Mouse (Mus musculus) A20 (cell line): ENCODE results near the gene Pvalb.
A peak's percentile ranks its signal among the peaks of the same experiment; 100 is the strongest.

Source experiments
- DNase-seq: peaks from one replicate; pipeline ENCODE4 v3.0.0-alpha.2; 2011; ENCODE audit warnings: low read depth, low spot score

The Pvalb gene

DNA sequence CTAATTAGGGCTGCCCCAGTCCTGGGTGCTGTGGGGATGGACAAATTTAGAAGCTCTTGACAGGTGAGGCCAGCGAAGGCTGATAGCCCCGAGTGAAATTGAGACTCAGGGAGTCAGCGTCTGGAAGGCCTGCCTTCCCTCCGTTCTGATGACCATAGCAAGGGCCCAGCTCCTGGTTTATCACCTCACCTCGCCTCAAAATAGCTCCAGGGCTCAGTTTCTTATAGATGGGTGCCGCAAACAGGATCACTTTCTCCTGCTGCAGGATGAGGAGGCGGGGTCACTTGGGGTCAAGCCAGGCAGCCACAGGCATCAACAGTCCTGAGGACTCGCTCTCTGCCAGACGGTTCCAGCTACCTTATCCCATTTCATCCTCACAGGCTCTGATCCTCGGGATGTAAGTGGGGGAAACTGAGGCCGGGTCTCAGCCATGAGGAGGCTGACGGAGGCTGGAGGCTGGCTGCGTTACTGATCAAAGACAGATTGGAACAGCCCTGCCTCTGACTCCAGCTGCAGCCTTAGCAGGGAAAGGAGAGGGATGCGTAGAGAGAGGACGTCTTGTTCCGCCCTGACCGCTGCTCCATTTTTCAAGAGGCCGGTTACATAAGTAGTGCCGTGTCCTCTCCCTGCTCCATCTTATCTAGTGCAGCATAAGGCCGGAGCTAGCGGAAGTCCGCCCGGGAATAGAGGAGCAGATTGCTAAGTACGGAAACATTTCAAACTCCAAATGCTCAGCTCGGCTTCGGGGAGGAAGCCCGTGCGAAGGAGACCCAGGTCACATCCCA, 10.9 kb downstream of the Pvalb start:
- no peak for DNase-seq

DNA sequence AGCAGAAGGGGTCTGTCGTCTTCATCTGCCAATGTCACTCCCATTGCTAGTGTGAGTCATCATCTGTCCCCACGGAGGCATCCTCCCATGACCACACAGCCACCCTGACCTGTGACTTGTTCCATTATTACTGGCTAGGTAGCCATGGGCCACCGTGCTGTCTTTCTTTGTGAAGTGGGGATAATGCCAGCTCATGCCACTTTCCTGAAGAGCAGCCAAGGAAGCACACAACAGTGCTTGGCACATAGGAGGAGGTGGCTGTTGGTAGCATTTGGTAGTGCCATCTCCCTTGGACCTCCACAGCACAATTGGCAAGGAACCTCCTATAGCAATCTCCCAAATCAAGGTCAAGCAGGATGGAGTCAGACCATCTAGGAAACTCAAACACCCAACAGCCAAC, 11.9 kb downstream of the Pvalb start:
- no peak for DNase-seq

DNA sequence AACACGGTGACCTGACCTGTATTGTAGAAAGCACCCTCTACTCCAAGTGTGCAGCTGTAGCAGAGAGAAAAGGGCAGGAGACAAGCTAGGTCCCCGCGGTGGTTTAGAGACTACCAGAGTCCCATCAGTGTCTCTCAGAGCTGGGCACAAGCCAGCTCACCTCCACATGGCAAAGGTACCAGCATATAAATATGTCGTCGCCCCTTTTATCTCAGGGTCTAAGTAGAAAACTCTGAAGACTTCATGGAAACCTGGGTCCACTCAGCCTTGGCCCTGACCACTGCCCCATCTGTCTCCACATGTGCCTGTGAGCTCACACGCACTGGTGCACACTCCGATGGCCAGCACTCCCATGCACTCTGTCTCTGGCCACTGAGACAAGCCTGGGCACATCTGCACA, 16.6 kb downstream of the Pvalb start:
- DNase-seq: no peak

DNA sequence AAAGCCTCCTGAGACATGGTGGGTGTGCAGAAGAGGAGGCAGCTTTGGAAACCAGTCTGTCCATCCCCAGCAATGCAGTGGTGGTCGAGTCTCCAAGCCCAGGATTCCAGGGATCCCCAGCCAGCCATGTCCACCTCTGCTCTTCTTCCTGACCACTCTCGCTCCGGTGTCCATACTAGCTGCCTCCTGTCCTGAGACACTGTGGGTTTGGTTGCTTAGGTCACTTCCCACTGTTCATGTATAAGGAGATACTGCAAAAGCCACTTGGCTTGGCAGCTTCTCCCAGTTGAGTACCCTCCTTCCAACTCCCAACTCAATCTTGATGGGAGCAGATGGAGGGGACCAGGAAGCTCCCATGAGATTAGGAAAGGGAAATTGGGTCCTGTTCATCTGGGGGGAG, 17.7 kb downstream of the Pvalb start:
- DNase-seq: no peak

DNA sequence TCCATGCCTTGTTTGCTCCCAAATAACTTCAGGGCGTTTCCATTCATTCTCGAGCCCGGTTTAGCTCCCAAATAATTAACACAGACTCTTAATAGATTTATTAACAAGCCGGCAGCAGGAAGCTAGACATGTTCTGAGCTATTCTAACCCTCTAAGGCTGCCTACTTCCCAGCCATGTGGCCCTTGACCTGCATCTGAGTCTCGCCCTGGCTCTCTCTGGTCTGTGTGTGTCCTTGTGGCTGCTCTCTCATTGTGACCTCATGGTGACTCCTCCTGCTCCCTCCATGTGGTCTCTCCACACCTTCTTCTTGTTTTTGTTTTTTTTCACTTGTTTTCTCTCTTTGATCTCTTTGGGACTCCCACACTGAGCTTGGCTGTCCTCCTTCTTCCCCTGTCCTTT, 19.3 kb downstream of the Pvalb start:
- no peak for DNase-seq

DNA sequence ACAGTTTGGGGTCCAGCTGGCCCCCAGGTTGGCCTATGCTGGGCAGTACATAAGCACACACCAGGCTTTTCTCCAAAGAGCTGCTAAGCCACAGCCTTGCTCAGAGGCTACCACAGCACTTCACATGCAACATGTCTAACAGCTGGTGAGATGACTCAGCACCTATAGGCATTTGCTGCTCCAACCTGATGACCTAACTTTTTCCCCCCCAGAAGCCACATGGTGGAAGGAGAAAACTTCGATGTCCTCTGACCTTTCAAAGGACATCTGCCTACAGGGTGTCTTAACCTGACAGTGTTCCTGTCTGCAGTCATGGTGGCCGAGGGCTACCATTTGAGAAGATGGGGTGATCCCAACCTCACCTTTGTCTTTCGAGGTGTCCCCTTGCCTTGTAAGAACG, 20.6 kb downstream of the Pvalb start:
- no peak for DNase-seq

DNA sequence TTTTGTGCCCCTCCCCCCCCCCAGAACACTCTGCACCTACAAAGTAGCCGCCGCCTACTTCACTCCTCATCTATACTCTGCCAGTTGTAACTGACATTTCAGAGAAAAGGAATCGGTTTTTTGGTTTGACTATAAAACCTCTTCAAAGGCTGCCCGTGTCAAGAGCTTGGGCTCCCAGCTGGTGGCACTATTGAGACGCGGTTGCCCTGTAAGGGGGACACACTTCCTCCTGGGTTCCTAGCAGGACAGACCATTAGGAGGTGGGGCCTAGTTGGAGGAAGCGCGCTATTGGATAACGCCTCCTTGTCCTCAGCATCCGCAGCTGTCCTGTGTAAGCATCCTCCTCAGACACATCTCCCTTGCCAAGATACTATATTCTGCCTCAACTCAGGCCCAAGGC, 21.3 kb downstream of the Pvalb start:
- DNase-seq: peak; percentile 74

DNA sequence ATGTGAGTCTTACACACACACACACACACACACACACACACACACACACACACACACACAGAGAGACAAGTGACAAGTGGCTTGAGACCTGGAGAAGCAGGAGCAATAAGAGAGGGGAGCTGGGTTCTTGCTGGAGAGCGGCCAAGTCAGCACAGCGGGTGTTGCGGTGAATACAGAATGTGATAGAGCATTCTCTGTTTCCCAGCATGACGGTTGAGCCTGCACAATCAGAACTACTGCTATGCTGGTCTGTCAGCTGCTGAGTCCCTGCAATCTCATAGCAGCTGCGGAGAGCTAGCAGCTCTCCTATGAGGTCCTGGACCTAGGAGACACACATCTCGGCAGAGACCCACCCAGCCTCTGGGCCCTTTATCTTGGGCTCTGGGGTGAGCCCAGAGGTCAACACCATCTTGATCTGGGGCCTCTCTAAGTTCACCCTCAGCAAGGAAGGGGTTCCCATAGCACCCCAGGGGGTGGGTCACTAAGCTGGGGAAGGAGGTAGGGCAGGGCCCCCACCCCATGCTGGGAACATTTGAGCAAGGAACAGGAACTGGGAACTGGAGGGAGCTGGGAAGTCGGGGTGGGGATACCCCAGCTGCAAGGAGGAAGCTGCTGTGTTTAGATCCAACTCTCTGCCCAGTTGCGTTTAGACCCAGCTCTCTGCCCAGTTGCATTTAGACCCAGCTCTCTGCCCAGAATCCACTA, 24.3 kb downstream of the Pvalb start:
- no peak for DNase-seq

DNA sequence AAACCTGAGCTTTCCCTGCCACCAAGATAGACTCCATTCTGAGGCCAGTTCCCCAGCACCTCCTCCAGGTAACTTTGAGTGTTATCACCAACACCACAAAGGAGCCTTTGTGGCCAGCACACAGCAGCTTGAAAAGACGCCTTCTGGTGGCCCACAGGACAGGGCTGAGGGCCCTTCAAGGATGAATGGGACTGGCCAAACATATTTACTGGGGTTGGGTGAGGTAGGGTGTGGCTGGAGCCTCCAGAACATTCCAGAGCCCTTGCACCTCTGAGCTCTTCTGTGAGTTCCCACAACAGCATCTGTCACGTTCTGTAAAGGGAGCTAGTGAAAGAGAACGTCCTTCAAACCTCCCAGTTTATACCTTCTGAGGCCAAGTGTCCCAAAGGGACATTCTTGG, 26.4 kb downstream of the Pvalb start:
- no peak for DNase-seq

DNA sequence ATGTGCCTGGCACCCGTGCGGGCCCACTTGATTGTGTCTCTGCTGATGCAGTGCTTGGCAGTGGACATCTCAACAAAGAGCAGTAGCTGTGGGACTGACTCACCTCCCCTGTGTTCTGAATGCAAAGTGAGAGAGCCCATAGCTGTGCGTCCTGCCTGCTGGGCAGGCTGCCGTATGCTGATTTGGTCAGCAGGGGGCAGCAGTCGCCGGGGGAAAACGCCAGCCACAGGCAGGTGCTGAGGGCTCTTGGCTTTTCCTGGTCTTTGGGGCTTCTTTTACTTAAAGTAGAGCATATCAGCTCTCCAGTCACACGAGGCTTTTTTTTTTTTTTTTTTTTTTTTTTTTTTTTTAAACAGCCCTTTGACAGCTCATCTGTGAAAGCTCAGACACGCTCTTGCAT, 27.8 kb downstream of the Pvalb start:
- DNase-seq: peak; percentile 76

DNA sequence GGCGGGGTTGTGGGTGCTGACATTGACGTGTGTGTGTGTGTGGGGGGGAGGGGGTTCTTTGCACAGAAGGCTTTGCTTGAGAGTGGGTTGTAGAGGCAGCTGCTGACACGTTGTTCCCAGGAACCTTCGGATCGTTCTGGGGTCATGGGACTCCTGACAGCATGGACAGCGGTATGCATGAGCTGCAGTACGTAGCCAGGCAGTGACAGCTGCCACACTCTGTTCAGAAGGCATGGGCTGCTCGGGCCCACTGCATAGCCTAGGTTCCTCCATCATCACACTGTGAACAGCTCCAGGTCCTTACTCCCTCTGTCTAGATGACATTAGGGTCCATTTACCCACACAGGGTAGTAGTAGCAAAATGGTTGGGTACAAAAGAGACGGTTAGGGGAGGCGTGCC, 28.9 kb downstream of the Pvalb start:
- no peak for DNase-seq

DNA sequence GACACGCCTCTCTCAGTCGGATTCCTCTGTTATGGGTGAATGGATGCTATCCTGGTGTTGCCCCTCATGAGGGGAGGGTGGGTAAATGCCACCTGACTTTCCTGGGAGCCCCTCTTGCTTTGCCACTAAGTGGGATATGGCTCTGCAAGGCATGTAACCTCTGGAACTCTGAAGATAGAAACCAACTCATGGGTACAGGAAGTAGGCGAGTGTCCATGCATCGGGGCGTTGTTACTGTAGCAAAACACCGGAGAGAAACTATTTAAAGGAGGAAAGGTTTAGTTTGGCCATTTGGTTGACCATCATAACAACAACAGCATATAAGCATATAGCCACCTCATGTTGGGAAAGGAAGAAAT, 31.3 kb downstream of the Pvalb start:
- DNase-seq: no peak

DNA sequence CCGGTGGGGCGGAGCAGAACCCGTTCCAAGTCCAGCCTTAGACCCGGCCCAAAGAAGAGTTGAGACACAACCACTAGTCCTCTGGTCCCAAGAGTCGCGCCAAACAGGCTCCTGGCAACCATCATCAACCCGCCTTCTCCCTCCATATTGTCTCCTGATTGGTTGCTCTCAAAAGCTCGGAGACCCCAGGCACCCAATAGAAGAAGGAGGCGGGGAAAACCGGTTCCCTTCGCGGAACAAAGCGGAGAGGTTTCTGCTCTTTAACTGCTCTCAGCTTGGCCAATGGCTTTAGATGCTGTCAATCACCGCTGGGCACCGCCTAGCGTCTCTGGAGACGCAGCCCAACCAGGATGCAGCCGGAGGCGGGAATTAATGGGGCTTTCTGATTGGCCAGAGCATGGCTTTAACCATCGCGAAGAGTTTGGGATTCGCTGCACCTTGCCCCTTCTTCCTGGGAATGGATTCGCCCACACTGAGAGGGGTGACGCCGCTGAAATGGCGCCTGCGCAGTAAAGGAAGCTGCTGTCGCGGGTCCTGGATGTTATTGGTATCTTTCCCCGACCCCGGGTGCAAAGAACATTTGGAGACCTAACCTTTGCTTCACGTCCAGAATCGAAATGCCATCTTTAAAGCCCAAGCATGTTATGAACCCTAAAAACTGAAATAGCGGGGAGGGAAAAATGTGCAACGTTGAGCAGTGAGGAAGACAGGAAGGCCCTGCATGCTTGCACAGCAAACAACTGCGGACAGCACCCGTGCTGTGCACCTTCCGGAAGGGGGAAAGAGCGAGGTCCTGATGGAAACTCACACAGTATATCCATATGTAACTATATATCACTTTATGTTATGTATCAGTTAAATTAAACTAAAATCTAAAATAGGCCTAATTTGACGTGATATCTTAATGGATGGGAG, 32.0 kb downstream of the Pvalb start, which contains the start of gene Ift27:
TSS of gene Ift27 (minus strand) at position 136 of the 915 bp plus-strand sequence.
- DNase-seq: peak; percentile 100

DNA sequence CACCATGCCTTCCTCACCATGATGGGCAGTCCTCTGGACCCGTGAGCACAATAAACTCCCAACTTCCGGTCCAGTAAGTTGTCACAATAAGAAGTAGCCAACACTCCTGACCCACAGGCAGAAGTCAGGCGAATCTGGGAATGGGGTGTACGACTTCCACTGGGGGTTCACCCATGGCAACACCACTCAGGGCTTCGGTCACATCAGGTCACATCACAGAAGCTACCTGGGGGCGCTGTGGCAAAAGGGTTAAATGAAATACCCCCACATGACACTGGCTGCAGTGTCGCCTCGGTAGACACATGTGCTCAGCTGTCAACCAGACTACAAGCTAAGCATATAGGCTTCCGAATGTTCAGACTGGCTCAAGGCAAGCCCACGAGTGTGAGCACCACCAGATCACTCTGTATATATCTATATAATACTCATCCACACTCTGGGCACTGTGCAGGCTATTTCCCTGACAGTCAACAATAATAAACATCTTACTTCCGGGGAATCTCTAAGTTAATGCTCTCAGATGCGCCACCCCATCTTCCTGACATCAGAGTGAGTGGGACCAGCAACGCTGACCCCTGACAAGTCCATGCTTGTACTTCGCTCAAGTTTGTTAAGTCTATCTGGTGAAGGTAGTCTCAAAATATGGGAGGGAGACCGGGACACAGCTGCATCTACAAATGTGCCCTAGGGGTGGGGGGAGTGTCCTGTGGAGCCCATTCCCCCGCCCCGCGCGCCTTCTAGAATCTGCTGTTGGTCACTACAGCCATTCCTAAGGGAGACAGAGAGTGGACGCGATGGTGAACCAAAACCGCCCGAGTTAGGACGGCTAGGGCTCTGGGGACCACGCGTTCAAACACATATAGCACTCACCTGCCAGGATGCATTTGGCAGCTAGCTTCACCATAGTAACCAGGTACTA, 33.0 kb downstream of the Pvalb start:
- DNase-seq: no peak

DNA sequence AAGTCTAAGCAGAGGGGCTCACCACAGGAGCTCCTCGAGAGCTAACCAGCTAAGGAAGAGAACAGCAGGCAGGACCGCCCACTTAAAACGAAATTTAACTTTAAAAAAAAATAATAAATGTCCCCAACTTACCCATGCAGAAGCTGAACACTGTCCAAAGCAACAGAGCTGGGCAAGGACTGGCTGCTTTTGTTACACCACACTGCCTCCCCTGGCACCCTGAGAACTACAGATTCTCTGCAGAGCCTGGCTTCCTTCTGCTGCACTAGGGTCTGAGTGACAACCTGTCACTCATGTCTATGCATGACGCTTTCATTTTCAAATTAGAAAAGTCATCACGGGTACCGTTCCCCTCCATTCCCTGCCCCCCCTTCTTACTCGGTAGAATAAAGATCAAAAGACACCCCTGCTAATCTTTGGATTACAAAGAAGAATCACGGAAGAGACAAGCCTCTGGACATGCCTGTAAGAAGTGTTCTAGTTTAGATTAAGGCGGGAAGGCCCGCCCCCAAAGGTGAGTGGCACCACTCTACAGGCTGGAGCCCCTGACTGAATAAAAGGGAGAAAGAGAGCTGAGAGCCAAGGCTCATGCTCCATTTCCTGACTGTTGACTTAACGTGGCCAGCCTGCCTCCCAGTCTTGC, 33.8 kb downstream of the Pvalb start:
- DNase-seq: peak; percentile 83

DNA sequence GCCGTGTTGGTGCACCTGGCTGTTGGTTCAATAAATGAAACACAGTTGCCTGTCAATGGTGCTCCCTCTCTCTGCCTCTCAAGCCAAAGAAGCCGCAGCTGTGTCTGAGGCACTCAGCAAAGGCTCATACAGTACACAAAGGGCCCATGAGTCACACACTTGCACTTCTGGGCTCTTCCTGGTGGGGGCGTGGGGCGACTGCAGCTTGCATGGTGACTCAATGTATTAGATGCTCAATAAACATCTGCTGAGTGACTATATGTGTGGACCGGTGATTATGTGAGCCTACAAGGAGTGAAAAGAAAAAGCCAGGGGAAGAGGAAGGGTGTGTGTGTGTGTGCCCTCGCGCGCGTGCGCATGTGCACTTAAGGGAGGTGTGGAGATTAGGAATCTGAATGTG, 34.5 kb downstream of the Pvalb start:
- DNase-seq: peak; percentile 52

DNA sequence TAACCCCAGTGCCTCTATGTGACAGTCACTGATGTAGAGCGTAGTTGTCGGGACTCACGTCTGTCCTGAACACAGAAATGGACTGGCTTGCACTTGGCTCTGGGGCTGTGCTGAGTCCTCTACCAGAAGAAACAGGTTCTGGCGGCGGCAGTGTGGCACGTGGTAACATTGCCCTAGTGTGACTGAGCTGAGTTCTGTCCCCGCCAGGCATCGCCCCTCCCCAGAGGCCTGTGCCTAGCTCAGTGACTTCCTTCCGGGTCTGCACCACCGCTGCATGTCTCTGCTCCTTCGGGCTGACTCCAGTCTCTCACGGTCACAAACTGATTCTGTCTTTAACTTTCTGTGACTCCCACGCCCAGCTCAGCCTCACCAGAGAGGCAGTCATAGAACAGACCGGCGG, 35.5 kb downstream of the Pvalb start:
- no peak for DNase-seq

DNA sequence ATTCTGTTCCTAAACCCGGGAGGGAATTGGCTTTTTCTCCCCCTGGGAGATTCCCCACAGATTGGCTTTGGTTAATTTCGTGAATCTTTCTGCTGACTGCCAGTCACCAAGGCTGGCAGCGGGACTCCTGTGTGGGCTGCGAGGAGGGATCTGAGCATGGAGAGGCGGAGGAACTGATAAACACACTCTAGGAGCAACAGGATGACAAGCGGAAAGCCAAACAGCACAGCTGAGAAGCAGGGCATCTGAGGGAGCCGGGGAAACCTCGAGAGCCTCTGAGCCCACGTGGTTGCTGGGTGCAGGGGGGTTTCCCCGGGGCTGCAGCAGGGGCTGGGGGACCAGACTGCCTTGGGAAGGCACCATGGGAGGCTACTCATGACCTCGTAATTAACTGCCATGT, 36.6 kb downstream of the Pvalb start:
- no peak for DNase-seq

DNA sequence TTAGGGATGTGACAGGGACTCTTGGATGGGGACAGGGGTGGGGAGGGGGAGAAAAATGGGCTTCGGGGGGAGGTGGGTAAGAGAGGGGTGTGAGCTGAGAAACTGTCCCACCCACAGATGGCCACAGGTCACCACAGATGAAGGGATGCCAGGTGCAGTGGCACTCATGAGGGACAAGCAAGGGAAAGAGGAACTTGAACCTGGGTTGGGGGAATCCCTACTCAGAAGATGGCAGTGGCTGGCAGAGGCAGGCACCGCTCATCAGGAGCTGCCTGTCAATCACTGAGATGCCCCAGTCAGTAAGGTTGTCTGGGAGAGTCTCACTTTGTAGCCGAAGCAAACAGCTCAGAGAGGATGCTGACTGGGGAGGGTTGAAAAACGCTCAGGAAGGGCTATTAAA, 40.9 kb downstream of the Pvalb start:
- DNase-seq: peak; percentile 83

DNA sequence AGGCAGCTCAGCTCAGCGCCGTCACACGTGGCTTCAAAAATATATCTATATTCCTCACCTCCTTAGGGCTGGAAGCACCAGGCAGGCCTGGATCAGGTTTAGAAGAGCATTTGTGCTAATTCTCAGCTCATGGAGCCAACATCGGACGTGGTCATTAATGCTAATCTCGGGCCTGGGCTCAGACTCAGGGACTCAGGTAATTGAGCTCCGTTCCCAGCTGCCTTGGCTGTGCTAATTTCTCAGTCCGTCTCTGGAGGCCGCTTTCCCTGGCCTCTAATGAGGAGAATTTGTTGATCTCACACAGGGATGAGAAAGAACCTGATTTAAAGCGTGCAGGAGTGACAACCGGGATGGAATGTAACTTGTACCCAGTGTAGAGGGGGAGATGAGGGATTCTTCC, 41.7 kb downstream of the Pvalb start:
- DNase-seq: no peak

DNA sequence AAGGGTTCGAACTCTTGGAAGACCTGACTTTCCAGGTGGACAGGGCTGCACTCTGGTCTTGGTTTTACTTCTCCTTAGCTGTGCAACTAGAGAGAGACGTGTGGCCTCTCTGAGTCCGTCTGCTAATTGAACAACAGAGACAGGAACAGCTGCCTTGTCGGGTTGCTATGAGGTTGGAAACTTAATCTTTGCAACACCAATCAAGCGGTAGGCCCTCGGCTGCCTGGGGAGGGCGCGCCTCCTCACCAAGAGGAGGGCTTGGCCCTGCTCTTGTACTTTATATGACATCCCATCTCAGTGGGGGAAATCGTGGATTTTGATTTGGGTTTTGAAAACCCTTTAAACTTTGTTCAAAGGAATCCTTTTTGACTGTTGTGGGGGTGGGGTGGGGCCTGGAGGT, 44.3 kb downstream of the Pvalb start:
- no peak for DNase-seq
